Mouse (Mus musculus) fibroblast of lung, adult 2 months (primary cell): ENCODE measurements around the gene Il1r2.

Experiments
- DNase-seq: peaks from one replicate; pipeline ENCODE4 v3.0.0-alpha.2; 2011; ENCODE audit warnings: low read depth

The Il1r2 gene

DNA sequence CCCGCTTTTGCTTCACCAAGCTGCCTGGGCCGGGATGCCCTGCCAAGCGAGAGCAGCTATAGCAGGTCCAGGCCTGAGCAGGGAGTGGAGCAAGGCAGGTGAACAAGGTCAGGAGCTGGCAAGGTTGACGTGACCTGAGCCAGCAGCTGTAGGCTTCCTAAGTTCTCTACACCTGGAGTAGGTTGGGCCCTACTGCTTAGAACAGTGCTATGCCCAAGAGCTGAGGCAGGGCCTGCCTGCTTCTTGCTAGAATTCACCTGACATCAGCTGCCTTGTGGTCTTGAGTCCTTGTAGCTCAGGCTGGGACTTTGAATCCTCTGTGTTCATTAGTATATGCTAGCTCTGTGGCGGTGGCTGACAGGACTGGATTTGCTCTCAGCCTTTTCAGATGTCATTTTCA is at the start of gene Il1r2:
Gene Il1r2 (plus strand): TSS at position 301 of the 400 bp plus-strand sequence.
- DNase-seq = no peak

DNA sequence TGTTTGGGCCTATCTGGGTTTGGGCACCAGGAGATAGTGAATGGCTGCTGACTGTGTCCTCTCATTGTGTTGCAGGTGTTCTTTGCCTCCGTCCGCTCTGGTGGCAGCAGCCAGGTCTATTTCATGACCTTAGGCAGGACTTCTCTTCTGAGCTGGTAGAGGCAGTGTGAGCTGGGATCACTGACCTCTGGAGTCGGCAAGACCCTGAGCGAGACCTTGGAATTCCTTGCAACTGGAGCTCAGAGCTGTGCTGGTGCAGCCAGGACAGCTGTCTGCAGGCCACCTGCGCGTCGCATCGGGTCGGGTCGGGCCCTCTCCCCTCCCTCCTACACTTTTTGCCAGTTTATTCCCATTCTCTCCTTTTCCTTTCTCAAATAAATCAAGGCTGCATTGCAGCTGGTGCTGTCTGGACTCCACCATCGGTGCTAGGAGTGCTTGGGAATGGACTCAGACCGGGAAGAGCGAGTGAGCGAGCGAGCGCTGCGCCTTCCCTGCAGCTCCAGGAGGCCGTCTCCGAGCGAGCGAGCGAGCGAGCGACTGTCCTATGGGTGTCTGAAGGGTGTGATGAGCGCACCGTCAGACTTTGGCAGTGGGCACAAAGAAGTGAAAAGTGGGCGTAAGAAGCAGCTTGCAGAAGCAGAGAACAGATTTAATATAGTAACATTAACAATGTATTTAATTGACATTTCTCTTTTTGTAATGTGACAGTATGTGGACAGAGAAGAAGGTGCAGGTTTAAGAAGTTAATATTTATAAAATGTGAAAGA is 49.1 kb upstream of the Il1r2 start:
- DNase-seq = no peak

- no peak for DNase-seq
These were observed 48.5 kb upstream of the Il1r2 start for GRCm38 (mm10) chr1:40025416-40025815.

GRCm38 (mm10) chr1:40027116-40027620 is 46.7 kb upstream of the Il1r2 start:
- no peak for DNase-seq

DNA sequence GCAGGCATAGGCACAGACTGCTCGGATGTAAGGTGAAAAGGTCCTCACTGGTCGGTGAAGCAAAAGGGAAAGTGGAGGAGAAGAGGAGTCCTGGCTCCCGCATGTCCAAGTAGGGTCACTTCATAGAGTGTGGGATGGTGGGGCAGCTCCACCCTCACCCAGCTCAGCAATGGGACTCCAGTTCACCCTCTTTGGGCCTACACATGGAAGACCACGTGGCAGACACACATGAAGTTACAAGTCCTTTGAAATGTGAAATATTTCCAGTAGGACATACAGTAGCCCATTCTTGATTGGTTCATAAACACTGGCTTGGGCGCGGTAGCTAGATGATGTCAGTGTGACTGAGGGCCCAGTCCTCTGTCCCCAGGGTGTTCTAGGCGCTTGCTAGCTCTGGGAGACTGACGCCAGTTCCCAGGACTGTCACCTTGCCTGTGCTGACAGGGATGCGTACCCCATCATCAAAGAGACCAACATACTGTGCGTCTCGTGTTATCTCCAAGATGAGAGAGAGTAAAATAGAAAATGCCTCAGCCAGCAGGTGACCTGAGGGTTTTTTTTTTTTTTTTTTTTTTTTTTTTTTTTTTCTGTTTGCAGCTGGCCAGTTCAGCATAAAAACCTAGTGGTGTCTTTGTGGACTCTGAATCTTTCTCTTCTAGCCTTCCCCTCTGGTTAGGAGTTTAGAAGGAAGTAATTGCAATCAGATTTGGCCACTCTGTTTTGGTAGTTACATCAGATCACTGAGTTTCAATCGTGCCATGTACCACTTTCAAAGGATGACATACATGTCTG is 45.5 kb upstream of the Il1r2 start:
- no peak for DNase-seq

- DNase-seq = no peak
These were observed 44.3 kb upstream of the Il1r2 start for GRCm38 (mm10) chr1:40029597-40029996.

GRCm38 (mm10) chr1:40030287-40030975 is 43.4 kb upstream of the Il1r2 start:
- no peak for DNase-seq

GRCm38 (mm10) chr1:40030976-40031356 is 42.9 kb upstream of the Il1r2 start:
- no peak for DNase-seq

DNA sequence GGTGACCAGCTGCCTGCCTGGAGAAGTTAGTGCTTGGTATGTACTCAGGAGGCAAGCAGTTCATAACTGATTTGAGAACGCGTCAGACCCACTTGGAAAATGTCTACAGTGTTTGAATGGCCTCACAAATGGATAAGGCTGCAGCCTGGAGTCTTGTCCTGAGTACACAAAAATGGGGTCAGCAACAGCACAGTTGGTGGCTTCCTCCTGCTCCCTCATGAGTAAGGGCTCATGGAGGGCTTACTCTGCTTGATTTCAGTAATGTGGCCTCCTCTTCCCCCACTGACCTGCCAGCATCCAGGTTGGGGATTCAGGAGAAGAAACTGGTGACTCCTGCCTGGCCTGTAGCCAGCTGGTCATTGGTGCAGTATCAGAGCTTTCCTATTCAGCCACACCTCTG is 42.3 kb upstream of the Il1r2 start:
- no peak for DNase-seq

- peak; percentile 15 for DNase-seq
These were observed 40.6 kb upstream of the Il1r2 start for GRCm38 (mm10) chr1:40033315-40033714.

DNA sequence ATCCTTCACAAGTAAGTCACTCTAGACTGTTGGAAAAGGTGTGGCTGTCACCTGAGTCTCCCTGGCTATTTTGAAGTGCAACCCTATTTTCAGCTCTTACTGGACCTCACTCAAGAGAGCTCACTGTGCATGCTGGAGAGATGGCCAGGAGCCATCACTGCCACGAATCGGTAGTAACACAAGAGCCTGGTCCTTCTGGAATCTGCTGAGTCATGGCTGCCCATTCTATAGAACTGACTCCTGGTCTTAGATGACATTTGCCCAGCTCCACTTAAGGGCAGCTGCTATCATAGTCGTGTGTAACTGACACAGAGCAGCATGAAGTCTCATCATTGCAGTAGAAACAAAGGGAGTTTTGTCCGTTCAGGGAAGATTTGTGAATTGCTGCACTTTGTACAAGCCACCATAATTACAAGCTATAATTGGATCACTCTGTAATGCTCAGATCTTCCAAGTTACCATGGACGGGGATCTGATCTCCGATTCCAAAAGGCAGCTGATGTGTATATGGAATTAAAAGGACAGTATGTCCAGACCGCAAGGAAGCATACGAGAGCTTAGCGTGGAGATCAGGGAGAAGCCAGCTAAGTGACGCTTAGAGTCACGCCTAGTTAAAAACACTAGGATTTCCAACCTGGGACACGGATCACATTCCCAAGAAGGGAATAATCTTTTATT is 40.0 kb upstream of the Il1r2 start:
- peak; percentile 20 for DNase-seq

DNA sequence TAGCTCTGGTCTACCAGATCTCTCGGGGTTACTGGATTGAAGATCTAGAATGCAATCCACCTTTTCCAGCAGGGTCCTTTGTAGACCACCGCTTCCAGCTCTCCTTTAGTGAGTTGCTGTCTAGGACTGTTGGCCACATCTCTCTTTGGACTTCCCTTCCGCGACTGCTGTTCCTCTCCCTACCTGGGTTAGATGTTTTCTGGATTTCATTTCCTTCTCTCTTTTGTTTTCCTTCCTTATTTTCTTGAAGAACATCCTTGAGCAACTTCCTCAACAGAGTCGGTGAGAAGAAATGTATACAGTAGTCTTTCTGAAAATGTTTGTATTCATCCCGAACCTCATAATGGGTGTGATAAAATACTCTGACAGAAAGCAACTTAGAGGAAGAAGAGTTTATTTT is 36.0 kb upstream of the Il1r2 start:
- DNase-seq = no peak

DNA sequence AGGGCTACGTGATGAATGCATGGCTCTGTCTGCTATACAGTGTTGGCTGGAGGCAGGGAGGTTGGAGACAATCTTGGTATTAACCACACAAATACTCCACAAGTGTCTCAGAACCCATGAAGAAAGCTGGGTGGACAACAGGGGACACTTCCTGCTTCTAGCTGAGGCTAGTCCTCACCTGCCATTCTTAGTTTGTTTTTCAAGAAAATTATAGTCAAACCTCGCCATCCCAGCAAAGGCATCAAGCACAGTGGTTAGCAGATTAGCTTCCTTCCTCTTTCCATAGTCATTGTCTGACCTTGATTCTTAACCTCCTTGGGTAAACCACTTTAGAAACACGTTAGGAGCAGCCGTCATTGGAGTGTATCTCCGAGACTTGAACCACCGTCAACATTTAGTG is 28.2 kb upstream of the Il1r2 start:
- DNase-seq = no peak

DNA sequence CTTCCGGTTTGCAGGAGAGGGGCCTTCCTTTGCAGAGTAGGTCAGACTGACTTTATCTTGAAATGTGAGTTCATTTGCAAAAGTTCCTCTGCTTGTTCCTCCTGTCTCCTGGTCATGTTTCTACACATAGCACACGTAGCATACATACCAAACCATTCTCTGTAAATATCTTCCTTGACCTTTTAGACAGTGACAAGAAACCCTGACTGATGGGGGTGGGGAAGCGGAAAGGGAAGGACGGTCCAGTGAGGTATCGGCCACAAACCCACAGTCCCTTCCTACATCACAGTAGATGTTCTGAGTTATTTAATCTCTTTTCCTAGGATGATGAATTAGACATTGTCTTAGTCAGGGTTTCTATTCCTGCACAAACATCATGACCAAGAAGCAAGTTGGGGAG is 27.3 kb upstream of the Il1r2 start:
- DNase-seq = no peak

GRCm38 (mm10) chr1:40051157-40051556 is 22.7 kb upstream of the Il1r2 start:
- no peak for DNase-seq

DNA sequence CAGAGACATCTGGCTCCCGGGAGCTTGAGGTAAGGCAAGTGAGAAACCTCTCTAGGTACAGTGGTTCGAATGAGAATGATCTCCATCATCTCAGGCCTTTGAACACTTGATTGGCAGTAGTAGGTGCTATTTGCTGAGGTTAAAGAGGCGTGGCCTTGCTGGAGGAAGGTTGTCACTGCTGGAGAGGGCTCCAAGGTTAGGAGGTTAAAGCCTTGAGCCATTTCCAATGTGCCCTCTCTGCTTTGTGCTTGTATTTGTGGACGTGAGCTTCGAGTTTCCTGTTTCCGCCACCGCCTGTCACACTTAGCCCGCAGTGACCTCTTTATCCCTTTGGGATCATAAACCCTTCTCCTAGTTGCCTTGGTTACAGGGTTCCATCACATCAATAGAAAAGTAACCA is 21.7 kb upstream of the Il1r2 start:
- no peak for DNase-seq

- no peak for DNase-seq
These were observed 20.8 kb upstream of the Il1r2 start for GRCm38 (mm10) chr1:40053071-40053470.

DNA sequence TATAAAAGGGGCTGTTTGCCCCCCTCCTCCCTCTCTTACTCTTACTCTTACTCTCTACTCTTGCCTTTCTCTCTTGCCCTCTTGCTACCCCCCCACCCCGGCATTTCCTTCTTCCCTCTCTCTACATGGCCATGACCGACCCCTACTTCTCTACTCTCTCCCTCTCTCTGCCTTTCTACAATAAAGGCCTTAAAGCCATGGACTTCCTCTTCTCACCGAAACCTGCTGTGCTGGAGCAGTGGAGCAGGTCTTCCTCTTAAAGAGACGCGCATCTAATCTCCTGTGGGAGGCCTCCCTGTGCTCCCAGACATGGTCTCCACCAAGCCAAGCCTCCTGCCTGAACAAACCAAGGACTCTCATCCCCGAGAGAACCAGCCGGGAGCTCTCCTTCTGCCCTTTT is 18.8 kb upstream of the Il1r2 start:
- no peak for DNase-seq

- no peak for DNase-seq
These were observed 17.9 kb upstream of the Il1r2 start for GRCm38 (mm10) chr1:40055963-40056362.

DNA sequence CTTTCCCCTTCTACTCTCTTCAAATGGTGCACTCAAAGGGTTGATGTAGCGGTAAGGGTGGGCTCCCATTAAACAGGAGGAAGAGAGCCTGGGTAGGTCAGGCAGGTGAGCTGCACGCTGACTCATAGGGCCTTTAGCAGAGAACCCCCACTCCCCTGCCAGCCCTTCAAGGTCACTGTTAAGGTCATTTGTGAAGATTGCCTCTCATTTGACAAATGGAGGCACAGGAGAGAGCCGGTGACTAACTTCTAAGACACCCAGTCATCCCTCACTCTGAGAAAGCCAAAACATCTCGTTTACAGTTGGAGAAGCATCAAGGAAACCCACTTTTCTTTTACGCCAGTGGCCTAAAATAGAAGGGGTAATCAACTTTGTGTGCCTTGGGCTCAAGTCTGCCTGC is 16.5 kb upstream of the Il1r2 start:
- DNase-seq = no peak

DNA sequence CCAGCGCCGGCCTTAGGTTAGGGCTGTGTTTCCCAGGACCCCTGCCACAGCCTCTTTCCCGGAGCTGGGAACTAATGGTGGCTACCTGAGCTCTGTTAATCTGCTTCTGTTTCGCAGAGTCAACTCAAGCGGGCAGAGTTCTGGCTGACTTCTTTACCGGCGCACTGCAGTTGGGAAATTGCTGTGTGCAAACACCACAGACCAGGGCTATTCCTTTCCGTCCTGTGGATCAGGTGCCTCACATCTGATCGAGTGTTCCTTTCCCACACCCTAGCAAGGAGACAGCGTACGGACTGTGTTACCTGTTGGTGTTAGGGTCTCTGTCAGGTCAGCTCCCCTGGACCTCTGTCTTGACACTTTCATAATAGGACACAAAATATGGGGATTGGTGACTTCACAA is 15.9 kb upstream of the Il1r2 start:
- DNase-seq = no peak

DNA sequence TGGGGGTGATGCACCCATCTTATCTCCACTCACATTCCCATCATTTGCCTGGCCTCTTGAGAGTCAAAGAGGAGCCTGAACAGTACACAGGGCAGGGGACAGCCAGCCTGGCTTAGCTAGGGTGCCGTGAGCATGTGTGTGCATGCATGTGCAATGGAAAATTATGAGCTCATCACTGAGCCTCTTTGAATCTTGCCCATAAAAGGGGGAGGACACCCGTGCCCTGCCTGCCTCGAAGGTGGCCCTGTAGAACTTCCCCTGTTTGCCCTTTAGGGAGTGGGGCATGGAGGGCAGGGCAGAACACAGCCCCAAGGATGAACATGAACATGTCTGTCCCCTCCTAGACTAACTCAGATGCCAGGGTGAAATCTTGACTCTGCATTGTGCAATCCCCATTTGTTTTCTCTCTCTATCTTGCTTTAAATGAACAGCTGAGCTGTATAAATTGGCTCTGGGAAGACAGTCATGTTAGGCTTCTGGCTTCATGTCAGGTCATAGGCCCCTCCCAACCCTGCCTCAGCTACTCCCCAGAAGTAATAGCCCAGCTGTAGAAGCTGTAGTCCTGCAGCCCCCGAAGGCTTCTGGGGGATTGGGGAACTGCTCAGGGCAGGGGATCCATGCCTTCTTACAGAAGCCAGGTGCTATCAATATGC is 14.6 kb upstream of the Il1r2 start:
- DNase-seq = peak; percentile 21
